Mouse (Mus musculus) retina, embryonic 14.5 days (tissue): ENCODE measurements around the gene Clstn2.
A peak's percentile ranks its signal among the peaks of the same experiment; 100 is the strongest.

Experiments used
- DNase-seq: peaks from one replicate; pipeline ENCODE4 v3.0.0-alpha.2; 2015; ENCODE audit warnings: low spot score

The Clstn2 gene

GRCm38 (mm10) chr9:98032573-98033272 lies at the start of gene Clstn2:
Gene Clstn2, minus strand, starts transcription at chr9:98033181.
- peak; percentile 79 for DNase-seq

- DNase-seq, result no peak
Measured at GRCm38 (mm10) chr9:98067767-98068166, 34.8 kb upstream of the Clstn2 start.

GRCm38 (mm10) chr9:98061646-98062045 lies 28.7 kb upstream of the Clstn2 start:
- no peak for DNase-seq

GRCm38 (mm10) chr9:98057291-98057690 lies 24.3 kb upstream of the Clstn2 start:
- no peak for DNase-seq

- peak; percentile 25 for DNase-seq
Measured at GRCm38 (mm10) chr9:98051343-98051742, 18.4 kb upstream of the Clstn2 start.

- peak; percentile 55 for DNase-seq
Measured at GRCm38 (mm10) chr9:98033273-98033855, 383 bp upstream of the Clstn2 start.

- DNase-seq, result peak; percentile 38
Measured at GRCm38 (mm10) chr9:98031898-98032572, 946 bp downstream of the Clstn2 start.

GRCm38 (mm10) chr9:98030715-98031114 lies 2.3 kb downstream of the Clstn2 start:
- DNase-seq, result peak; percentile 64

GRCm38 (mm10) chr9:98025548-98025947 lies 7.4 kb downstream of the Clstn2 start:
- DNase-seq, result no peak

GRCm38 (mm10) chr9:98023069-98023468 lies 9.9 kb downstream of the Clstn2 start:
- DNase-seq, result no peak

GRCm38 (mm10) chr9:98019876-98020275 lies 13.1 kb downstream of the Clstn2 start:
- no peak for DNase-seq

- DNase-seq, result no peak
Measured at GRCm38 (mm10) chr9:98018687-98019086, 14.3 kb downstream of the Clstn2 start.

GRCm38 (mm10) chr9:98016576-98016975 lies 16.4 kb downstream of the Clstn2 start:
- DNase-seq, result peak; percentile 21

GRCm38 (mm10) chr9:97996349-97996748 lies 36.6 kb downstream of the Clstn2 start:
- DNase-seq, result no peak

- DNase-seq, result peak; percentile 8
Measured at GRCm38 (mm10) chr9:97995723-97996122, 37.3 kb downstream of the Clstn2 start.

- DNase-seq, result no peak
Measured at GRCm38 (mm10) chr9:97992131-97992530, 40.9 kb downstream of the Clstn2 start.

GRCm38 (mm10) chr9:97977339-97977738 lies 55.6 kb downstream of the Clstn2 start:
- no peak for DNase-seq

- no peak for DNase-seq
Measured at GRCm38 (mm10) chr9:97974801-97975347, 58.1 kb downstream of the Clstn2 start.

- DNase-seq, result no peak
Measured at GRCm38 (mm10) chr9:97966691-97967090, 66.3 kb downstream of the Clstn2 start.

- DNase-seq, result no peak
Measured at GRCm38 (mm10) chr9:97957508-97957907, 75.5 kb downstream of the Clstn2 start.

- no peak for DNase-seq
Measured at GRCm38 (mm10) chr9:97956407-97957106, 76.4 kb downstream of the Clstn2 start.

GRCm38 (mm10) chr9:97953746-97954359 lies 79.1 kb downstream of the Clstn2 start:
- DNase-seq, result no peak
